Mouse (Mus musculus) lung, postnatal 25 days (tissue): Measurements from ENCODE around the gene Grm4.
"Not testable (repeated sequence)": the region's sequence is repeated elsewhere in the genome, so short reads cannot be mapped to it uniquely, and the experiment has no call there.

Experiments used
- DNase-seq: peaks from one replicate; pipeline ENCODE4 v3.0.0; 2022; ENCODE audit warnings: low spot score

Grm4 gene

DNA sequence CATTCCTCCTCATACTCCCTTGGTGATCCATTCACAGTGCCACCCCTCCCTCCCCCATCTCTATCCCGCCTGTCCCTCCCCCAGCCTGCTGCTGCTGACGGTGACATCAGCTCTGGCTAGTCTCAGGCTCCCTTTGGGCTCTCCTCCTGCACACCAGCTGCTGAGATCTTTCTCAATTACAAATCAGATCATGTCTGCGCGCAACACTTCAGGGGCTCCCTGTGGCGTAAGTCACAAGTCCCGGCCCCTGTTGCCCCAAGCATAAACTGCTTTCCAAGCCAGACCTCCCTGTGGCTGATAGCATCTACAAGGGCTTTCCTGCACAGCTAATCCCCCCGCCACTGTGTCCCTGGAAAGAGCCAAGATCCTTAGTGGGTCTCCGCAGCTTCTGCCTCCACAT is 128.3 kb downstream of the Grm4 start:
- DNase-seq, result no peak

DNA sequence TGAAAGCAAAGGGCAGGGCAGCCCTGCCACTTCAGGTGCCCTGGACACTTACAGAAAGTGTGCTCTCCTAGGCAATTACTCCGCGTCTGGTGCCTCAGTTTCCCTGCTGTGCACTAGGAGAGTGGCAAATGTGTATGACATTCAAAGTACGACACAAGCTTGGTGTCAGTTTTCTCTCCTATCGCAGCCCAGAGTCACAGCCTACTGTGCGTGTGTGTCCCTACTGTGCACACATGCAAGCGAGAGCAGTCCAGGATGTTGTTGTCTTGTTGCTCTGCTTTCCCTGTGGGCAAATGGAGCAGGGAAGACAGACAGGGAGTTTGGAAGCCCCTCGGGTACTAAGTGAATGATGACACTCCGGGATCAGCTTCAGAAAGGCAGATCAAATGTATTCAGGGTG is 131.2 kb downstream of the Grm4 start:
- no peak for DNase-seq

DNA sequence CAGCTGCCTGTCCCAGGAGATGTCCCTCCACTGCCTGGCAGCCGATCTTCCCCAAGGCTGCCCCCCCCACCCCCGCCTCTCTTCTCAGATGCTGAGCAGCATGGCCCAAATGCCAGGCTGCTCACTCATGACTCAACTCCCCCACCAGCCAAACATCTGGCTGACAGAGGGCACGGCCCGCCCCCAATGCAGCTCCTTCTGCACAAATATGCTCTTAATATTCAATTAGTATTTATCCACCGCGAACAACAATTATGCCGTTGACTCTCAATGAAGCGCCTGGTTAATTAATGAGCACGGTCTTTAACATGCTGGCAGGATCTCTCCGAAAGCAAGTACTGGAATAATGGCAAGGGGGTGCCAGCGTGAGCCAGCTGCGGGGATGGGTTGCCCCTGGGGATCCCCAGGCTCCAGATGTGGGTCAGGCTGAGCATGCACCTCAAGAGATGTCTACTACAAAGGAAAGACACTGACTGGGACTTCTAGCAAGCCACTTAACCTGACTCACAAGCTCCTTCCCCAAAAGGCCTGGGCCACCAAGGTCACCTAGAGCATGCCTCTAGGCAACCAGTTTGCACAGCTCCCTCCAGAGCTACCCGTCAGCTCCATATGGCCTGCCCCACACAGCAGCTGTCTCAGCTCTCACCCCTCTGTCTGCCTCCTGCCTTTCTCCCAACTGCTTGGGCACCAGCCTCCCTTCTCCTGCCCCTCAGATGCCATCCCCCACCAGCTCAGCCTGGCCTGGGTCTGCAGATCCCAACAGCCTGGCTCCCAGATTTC is 131.8 kb downstream of the Grm4 start:
- no peak for DNase-seq

DNA sequence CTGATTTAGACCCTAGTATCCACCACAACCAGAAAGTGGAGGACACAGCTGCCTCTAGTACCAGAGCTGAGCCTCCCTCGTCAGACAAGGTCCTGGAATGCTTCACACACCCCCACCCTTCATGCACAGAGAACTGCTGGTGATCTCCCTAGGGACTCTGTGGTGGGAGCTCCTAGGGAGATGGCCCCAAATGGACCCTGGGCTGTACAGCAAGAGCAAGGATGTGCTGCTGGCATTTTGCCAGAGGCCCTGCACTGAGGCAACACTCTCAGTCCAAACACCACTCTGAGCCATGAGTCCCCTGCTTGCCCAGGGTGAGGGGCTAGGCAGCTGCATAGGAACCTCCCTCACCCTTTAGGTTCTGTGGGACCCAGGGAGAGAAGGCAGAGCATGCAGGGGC is 134.8 kb downstream of the Grm4 start:
- no peak for DNase-seq

DNA sequence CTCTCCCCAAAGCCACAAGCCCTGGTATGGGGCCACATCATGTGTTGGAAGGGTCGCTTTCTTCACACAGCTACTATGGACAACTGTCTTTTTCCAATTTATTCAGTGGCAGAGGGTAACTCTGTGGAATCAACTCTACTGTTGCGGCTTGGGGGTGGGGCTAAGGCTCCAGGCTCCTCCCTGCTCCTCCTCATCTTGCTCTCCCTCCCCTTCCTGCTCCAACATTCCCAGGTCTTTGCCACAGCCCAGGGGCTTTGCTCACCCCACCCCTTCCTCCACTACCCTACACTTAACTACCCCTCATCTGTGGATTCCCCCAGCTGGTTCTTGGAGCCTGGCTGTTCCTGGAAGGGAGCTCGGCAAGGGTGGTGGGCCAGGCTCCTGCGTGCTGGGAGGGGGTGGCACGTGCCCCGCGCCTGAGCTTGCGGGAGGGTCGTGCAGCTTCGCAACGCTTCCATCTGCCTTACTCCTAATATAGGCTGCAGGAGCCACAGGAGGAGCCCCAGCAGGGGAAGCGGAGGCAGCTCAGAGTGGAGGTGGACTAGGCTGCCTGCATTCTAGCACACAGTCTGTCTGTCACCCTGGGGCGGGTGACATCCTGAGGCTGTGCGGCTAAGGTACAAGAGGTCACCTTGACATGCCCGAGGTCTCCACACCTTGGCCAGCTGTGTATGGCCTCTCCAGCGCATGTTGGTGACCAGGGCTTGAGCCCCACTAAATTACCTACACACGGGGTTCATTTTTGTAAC is 135.5 kb downstream of the Grm4 start:
- DNase-seq, result no peak

DNA sequence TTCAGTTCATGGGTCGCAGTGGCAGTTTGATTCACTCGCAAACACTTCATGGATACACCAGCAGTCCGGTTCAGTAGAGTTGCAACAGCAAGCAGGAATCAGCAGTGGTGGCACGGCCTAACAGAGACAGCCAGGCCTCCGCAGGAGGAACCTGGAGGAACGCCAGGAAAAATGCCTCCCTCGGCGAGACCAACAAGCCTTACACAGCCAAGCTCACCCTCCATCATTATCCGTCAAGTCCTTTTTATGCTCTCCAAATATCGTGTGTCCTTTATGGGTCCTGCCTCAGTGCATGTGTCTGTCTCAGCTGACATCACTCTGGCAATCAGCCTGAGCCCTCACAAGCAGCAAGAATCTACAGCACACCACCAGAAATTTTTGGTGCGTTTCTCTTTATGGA is 138.3 kb downstream of the Grm4 start:
- DNase-seq, result no peak

DNA sequence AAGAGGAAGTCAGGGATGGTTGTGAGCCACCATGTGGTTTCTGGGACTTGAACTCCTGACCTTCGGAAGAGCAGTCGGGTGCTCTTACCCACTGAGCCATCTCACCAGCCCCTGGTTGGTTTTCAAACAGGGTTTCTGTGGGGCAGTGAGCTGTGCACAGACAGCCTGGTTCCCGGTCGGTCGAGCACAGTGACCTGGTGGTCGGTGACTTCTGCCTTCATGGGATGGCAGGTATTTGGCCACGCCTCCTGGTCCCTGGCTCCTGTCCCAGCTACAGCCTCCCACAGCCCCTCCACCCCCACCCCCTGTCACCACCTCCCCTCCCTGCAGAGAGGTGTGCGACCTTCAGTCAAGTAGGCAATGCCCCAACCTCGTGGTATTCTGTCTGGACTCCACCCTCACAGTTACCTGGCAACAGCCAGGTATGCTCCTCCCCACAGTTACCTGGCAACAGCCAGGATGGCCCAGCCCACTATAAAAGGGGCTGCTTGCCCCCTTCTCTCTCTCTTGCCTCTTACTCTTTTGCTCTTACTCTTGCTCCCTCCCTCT is 140.2 kb downstream of the Grm4 start:
- not testable (repeated sequence) for DNase-seq

DNA sequence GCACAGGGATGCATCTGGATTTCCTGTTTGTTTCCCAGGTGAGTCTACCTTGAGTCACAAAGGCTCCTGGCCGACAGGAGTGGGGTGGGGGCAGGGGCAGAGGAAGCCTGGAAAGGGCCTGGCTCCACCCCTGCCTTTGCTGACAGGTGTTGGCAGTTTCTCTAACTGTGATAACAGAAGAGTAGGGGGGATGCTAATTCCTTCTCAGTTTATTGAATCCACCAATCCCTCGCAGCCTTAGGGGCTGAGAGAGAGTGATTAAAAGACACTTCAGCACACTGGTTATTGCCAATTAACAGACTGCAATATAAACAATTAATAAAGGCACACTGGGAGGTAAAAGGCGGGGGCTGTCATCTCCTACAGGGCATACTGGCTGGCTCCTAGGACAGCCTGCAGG is 142.2 kb downstream of the Grm4 start:
- no peak for DNase-seq

DNA sequence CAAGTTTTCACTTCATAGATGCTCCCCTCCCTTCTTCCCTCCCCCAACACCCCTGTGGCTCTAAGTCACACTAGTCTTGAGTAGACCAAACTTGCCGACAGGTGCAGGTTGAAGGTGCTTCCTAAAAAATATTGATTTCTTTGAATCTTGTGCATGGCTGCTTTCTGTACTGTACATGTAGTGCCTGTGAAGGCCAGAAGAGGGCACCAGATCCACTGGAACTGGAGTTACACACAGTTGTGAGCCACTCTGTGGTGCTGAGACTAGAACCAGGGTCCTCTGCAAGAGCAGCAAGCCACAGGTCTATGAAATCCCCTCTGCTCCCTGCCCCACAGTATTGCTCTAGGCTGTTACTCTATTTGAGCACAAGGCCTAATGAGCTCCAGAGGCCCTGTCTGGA is 144.1 kb downstream of the Grm4 start:
- no peak for DNase-seq

DNA sequence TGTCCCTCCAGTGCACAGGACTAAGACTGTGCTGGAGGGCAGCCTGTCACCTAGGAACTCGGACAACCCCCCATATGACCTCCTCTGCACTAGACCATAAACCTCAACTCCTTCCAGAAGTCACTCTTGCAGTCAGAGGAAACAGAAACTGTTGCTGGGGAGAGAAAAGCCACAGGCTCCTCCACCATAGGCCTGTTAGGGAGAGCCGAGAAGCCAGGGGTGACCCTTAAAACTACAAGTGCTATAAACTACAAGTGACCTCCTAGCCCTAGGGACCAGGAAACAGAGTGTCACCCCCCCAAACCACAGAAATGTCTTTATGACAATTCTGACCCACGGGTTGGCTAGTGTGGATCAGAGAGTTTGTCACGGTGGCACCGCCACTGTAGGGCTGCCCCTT is 145.7 kb downstream of the Grm4 start:
- no peak for DNase-seq
